Comparison of ENCODE assay signal across 16 mouse cellular contexts in genomic region chr16:88360081-88360480, GRCm38 (mm10).
"Had no signal": no experiment of that assay in that cellular context is flagged by ENCODE, and none has a peak within 500 bp of the region (broad histone marks: within the 10 kb centered on the region; RNA-seq: fewer than 3 reads in every experiment).

No protein-coding gene starts in this region.

- H3K4me2 ChIP-seq: lung, embryonic 15.5 days; midbrain, embryonic 12.5 days; neural tube, embryonic 12.5 days; neural tube, embryonic 15.5 days had no signal

- DNase-seq: kidney, adult 2 months; kidney, postnatal 25 days; layer of hippocampus, adult 9-11 months; liver, postnatal 0 days; lung, postnatal 14 days; lung, postnatal 4 days; thymus, adult 18-20 months; thymus, postnatal 36 days had no signal

- H3K9ac ChIP-seq: liver, embryonic 14.5 days; liver, postnatal 0 days; lung, embryonic 15.5 days; midbrain, embryonic 12.5 days; neural tube, embryonic 12.5 days; neural tube, embryonic 15.5 days had no signal

- H3K27ac ChIP-seq: kidney, postnatal 0 days; layer of hippocampus, adult 2 months; left cerebral cortex, adult 2 months; liver, embryonic 14.5 days; lung, embryonic 15.5 days; midbrain, embryonic 12.5 days; neural tube, embryonic 12.5 days; neural tube, embryonic 15.5 days had no signal

- H3K4me3 ChIP-seq: layer of hippocampus, adult 2 months; left cerebral cortex, adult 2 months; lung, embryonic 15.5 days; midbrain, embryonic 12.5 days; neural tube, embryonic 12.5 days; neural tube, embryonic 15.5 days had no signal

- H3K9me3 ChIP-seq: lung, embryonic 15.5 days; midbrain, embryonic 12.5 days; neural tube, embryonic 12.5 days; neural tube, embryonic 15.5 days had no signal

- H3K36me3 ChIP-seq: lung, embryonic 15.5 days; midbrain, embryonic 12.5 days; neural tube, embryonic 12.5 days; neural tube, embryonic 15.5 days had no signal

- ATAC-seq: liver, postnatal 0 days had no signal

- H3K27me3 ChIP-seq: lung, embryonic 15.5 days; midbrain, embryonic 12.5 days; neural tube, embryonic 12.5 days; neural tube, embryonic 15.5 days had no signal

- H3K4me1 ChIP-seq: lung, embryonic 15.5 days; midbrain, embryonic 12.5 days; neural tube, embryonic 12.5 days; neural tube, embryonic 15.5 days had no signal
